ENCODE assay signal across 8 mouse cellular contexts in the genomic region with DNA sequence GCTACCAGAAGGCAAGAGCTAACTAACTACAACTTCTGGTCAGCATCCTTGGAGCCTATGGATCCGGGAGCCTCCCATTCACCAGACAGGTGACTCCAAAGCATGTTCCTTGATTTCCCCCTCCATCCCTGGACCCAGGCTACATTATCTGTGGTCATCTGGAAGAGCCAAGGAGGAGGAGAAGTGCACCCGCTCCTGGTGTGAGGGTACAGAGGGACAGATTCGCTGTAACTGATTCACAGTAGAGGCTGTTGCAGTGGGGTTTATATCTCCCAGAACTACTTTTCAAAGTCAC. TPM values are rescaled to one million over a fixed set of nuclear protein-coding genes. Genes with fewer than 3 reads are reported as not detected.
A peak's percentile ranks its signal among the peaks of the same experiment; 100 is the strongest.
DNase-seq lines count a peak whose midpoint lies in the region; ATAC-seq and TF ChIP-seq lines count a peak whose summit lies in the region.

No protein-coding gene starts in this region.

- peak overlapping the region; percentile 93 for H3K27ac ChIP-seq in lung, embryonic 16.5 days (ENCODE audit: low read length)
- H3K27ac ChIP-seq in forebrain, embryonic 10.5 days: peak overlapping the region; percentile 92
- peak overlapping the region; percentile 82 for H3K27ac ChIP-seq in limb, embryonic 15.5 days
- peak overlapping the region; percentile 93 for H3K27ac ChIP-seq in small intestine, adult 2 months (ENCODE audit: insufficient read depth, low read depth, low read length)

- H3K4me1 ChIP-seq in lung, embryonic 16.5 days (replicated peaks; ENCODE audit: control insufficient read depth, insufficient read depth, low read length): peaks cover 16% of the 10 kb centered on the region
- H3K4me1 ChIP-seq in forebrain, embryonic 10.5 days: peaks cover 30% of the 10 kb centered on the region
- peaks cover 15% of the 10 kb centered on the region; the same call in 1 of the 2 replicates for H3K4me1 ChIP-seq in limb, embryonic 15.5 days
- peaks cover 9% of the 10 kb centered on the region; the same call in 1 of the 2 replicates for H3K4me1 ChIP-seq in small intestine, adult 2 months (ENCODE audit: control insufficient read depth, insufficient read depth, insufficient read length, low read length)

- peak overlapping the region; percentile 97 for H3K4me3 ChIP-seq in lung, embryonic 16.5 days (ENCODE audit: low read length)
- H3K4me3 ChIP-seq in forebrain, embryonic 10.5 days: peak overlapping the region; percentile 79
- H3K4me3 ChIP-seq in limb, embryonic 15.5 days: peak overlapping the region; percentile 95
- peak overlapping the region; percentile 85 for H3K4me3 ChIP-seq in small intestine, adult 2 months (ENCODE audit: low read depth, low read length)

- TF ChIP-seq CTCF in small intestine, adult 2 months (IDR thresholded peaks at IDR 0.05; ENCODE audit: extremely low read depth, insufficient read length, insufficient replicate concordance, low read depth, low read length): no peak

- intact Hi-C loops in left cerebral cortex, postnatal 25 days (cut with DNase I): loop anchor here (2.0 to 5.0 kb wide), 2 partner anchors 25 to 336 kb away; no protein-coding TSS in a partner anchor

- TF ChIP-seq POLR2A in small intestine, adult 2 months (IDR thresholded peaks at IDR 0.05; ENCODE audit: low read depth, low read length): no peak

- 0% methylated on average over 3 of the region's 3 CpGs for WGBS in lung, embryonic 16.5 days
- WGBS in forebrain, embryonic 10.5 days: 2% methylated on average over 3 of the region's 3 CpGs
- WGBS in limb, embryonic 15.5 days: 2% methylated on average over 3 of the region's 3 CpGs
- 0% methylated on average over 3 of the region's 3 CpGs for WGBS in small intestine, adult 2 months

- no peaks in the 10 kb centered on the region for H3K9me3 ChIP-seq in lung, embryonic 16.5 days (ENCODE audit: control insufficient read depth, low read length)
- H3K9me3 ChIP-seq in forebrain, embryonic 10.5 days: no peaks in the 10 kb centered on the region
- no peaks in the 10 kb centered on the region for H3K9me3 ChIP-seq in limb, embryonic 15.5 days

- H3K4me2 ChIP-seq in lung, embryonic 16.5 days (ENCODE audit: low read depth, low read length): peak overlapping the region; percentile 98
- peak overlapping the region; percentile 93 for H3K4me2 ChIP-seq in limb, embryonic 15.5 days

- H3K27me3 ChIP-seq in lung, embryonic 16.5 days (ENCODE audit: control insufficient read depth, insufficient read depth, low read depth, low read length): no peaks in the 10 kb centered on the region
- peaks cover 19% of the 10 kb centered on the region for H3K27me3 ChIP-seq in forebrain, embryonic 10.5 days (ENCODE audit: poor library complexity, severe bottlenecking)
- H3K27me3 ChIP-seq in limb, embryonic 15.5 days: no peaks in the 10 kb centered on the region
- H3K27me3 ChIP-seq in small intestine, adult 2 months (ENCODE audit: control insufficient read depth, insufficient read depth, low read length): no peaks in the 10 kb centered on the region

- DNase-seq in lung, postnatal 10 days: no peak
- DNase-seq in forebrain, embryonic 10.5 days (ENCODE audit: extremely low spot score, low spot score): no peak
- no peak for DNase-seq in cerebellum, adult 18-20 months
- no peak for DNase-seq in left cerebral cortex, postnatal 25 days (ENCODE audit: low spot score in 2 of 2)
- no peak for DNase-seq in left cerebral cortex, adult 18-20 months (ENCODE audit: low spot score in 2 of 2)

- peak; percentile 5 for ATAC-seq in lung, embryonic 16.5 days (ENCODE audit: low read depth)
- ATAC-seq in limb, embryonic 15.5 days (ENCODE audit: insufficient number of reproducible peaks, low FRiP score, low TSS enrichment, low read depth): no peak

- peak overlapping the region; percentile 98 for H3K9ac ChIP-seq in lung, embryonic 16.5 days (ENCODE audit: low read length)
- H3K9ac ChIP-seq in limb, embryonic 15.5 days: peak overlapping the region; percentile 96

- H3K36me3 ChIP-seq in lung, embryonic 16.5 days (ENCODE audit: control insufficient read depth, insufficient read depth, low read length): peaks cover 5% of the 10 kb centered on the region
- peaks cover 20% of the 10 kb centered on the region for H3K36me3 ChIP-seq in forebrain, embryonic 10.5 days (replicated peaks)
- peaks cover 6% of the 10 kb centered on the region; the same call in 1 of the 2 replicates for H3K36me3 ChIP-seq in limb, embryonic 15.5 days
- H3K36me3 ChIP-seq in small intestine, adult 2 months (ENCODE audit: control insufficient read depth, insufficient read depth, low read length): peaks cover 10% of the 10 kb centered on the region; the same call in 1 of the 2 replicates

RNA-seq across cellular contexts. Expression of a gene that starts 0.6 kb away (rescaled TPM):
- not detected in 2 replicates for polyA plus RNA-seq in lung, embryonic 16.5 days (2015; fragmentation: Nextera tagmentation; extraction: Ambion mirVana)
- polyA plus RNA-seq in forebrain, embryonic 10.5 days (2016; fragmentation: Nextera tagmentation; extraction: Ambion mirVana): not detected in 2 replicates
- not detected in 2 replicates for polyA plus RNA-seq in limb, embryonic 15.5 days (2015; fragmentation: Nextera tagmentation; extraction: Ambion mirVana)
- not detected in 2 replicates for polyA plus RNA-seq in small intestine, adult 2 months (2012; rRNA removed)
- total RNA-seq in left cerebral cortex, postnatal 25 days (2021): not detected
- not detected for total RNA-seq in left cerebral cortex, adult 18-20 months (2021)

RNA-seq across cellular contexts. Expression of a gene that starts 1.0 kb away (rescaled TPM):
- polyA plus RNA-seq in lung, embryonic 16.5 days (2015; fragmentation: Nextera tagmentation; extraction: Ambion mirVana): 15.6 and 17.0 TPM in 2 replicates
- polyA plus RNA-seq in forebrain, embryonic 10.5 days (2016; fragmentation: Nextera tagmentation; extraction: Ambion mirVana): 10.6 and 11.5 TPM in 2 replicates
- 11.5 and 12.3 TPM in 2 replicates for polyA plus RNA-seq in limb, embryonic 15.5 days (2015; fragmentation: Nextera tagmentation; extraction: Ambion mirVana)
- polyA plus RNA-seq in small intestine, adult 2 months (2012; rRNA removed): 0.50 and 1.5 TPM in 2 replicates
- total RNA-seq in left cerebral cortex, postnatal 25 days (2021): 10 to 100 TPM; 16.2 to 16.9 TPM
- total RNA-seq in left cerebral cortex, adult 18-20 months (2021): 10 to 100 TPM; 16.5 TPM

RNA-seq across cellular contexts. Expression of a gene that starts 12.9 kb away (rescaled TPM):
- polyA plus RNA-seq in lung, embryonic 16.5 days (2015; fragmentation: Nextera tagmentation; extraction: Ambion mirVana): 10.7 and 11.5 TPM in 2 replicates
- polyA plus RNA-seq in forebrain, embryonic 10.5 days (2016; fragmentation: Nextera tagmentation; extraction: Ambion mirVana): 4.5 and 5.7 TPM in 2 replicates
- polyA plus RNA-seq in limb, embryonic 15.5 days (2015; fragmentation: Nextera tagmentation; extraction: Ambion mirVana): 7.3 and 8.9 TPM in 2 replicates
- polyA plus RNA-seq in small intestine, adult 2 months (2012; rRNA removed): 4.2 and 9.6 TPM in 2 replicates
- total RNA-seq in left cerebral cortex, postnatal 25 days (2021): 10 to 100 TPM; 37.6 to 48.4 TPM
- 10 to 100 TPM; 36.9 to 43.6 TPM for total RNA-seq in left cerebral cortex, adult 18-20 months (2021)

RNA-seq across cellular contexts. Expression of a gene that starts 15.6 kb away (rescaled TPM):
- polyA plus RNA-seq in lung, embryonic 16.5 days (2015; fragmentation: Nextera tagmentation; extraction: Ambion mirVana): 21.0 and 21.2 TPM in 2 replicates
- 0.42 and 0.64 TPM in 2 replicates for polyA plus RNA-seq in forebrain, embryonic 10.5 days (2016; fragmentation: Nextera tagmentation; extraction: Ambion mirVana)
- polyA plus RNA-seq in limb, embryonic 15.5 days (2015; fragmentation: Nextera tagmentation; extraction: Ambion mirVana): 23.4 and 26.9 TPM in 2 replicates
- polyA plus RNA-seq in small intestine, adult 2 months (2012; rRNA removed): 15.1 and 64.1 TPM in 2 replicates
- 1 to 10 TPM; 1.8 TPM for total RNA-seq in left cerebral cortex, postnatal 25 days (2021)
- total RNA-seq in left cerebral cortex, adult 18-20 months (2021): 1 to 10 TPM; 1.5 TPM

RNA-seq across cellular contexts. Expression of a gene that starts 54.7 kb away (rescaled TPM):
- polyA plus RNA-seq in lung, embryonic 16.5 days (2015; fragmentation: Nextera tagmentation; extraction: Ambion mirVana): not detected in 2 replicates
- polyA plus RNA-seq in forebrain, embryonic 10.5 days (2016; fragmentation: Nextera tagmentation; extraction: Ambion mirVana): not detected in 2 replicates
- polyA plus RNA-seq in limb, embryonic 15.5 days (2015; fragmentation: Nextera tagmentation; extraction: Ambion mirVana): not detected in 2 replicates
- polyA plus RNA-seq in small intestine, adult 2 months (2012; rRNA removed): 0.22 and 1.1 TPM in 2 replicates
- total RNA-seq in left cerebral cortex, postnatal 25 days (2021): not detected
- not detected for total RNA-seq in left cerebral cortex, adult 18-20 months (2021)
